Mouse (Mus musculus) ES-E14 (cell line): ENCODE measurements around the gene Cep250.

Source experiments
- CHD2 ChIP-seq: IDR thresholded peaks from 2 replicates; pipeline ENCODE4 v1.6.1; 2014; ENCODE audit warnings: mild to moderate bottlenecking, low read depth, low read length, inconsistent platforms
- HCFC1 ChIP-seq: IDR thresholded peaks from 2 replicates; pipeline ENCODE4 v1.6.1; 2012; ENCODE audit warnings: low read length, inconsistent platforms, borderline replicate concordance; ENCODE audit not compliant: insufficient read depth
- MAFK ChIP-seq: IDR thresholded peaks from 2 replicates; pipeline ENCODE4 v1.6.1; 2014; ENCODE audit warnings: mild to moderate bottlenecking, low read depth, low read length, inconsistent platforms; ENCODE audit not compliant: insufficient read depth
- ZC3H11A ChIP-seq: IDR thresholded peaks from 2 replicates; pipeline ENCODE4 v1.6.1; 2012; ENCODE audit warnings: low read depth, mild to moderate bottlenecking, inconsistent platforms, low read length, borderline replicate concordance
- ZNF384 ChIP-seq: IDR thresholded peaks from 2 replicates; pipeline ENCODE4 v1.6.1; 2012; ENCODE audit warnings: low read depth, low read length, inconsistent platforms

GRCm38 (mm10) chr2:155991151-155991550, 34.9 kb downstream of the Cep250 start:
- TF ChIP-seq MAFK (no peak), CHD2 (no peak), HCFC1 (no peak), ZC3H11A (no peak), ZNF384 (no peak)
